Mouse (Mus musculus) spleen, adult 2 months (tissue): ENCODE results near the gene Chst11. TPM values are rescaled to one million over a fixed set of nuclear protein-coding genes. Genes with fewer than 3 reads are reported as not detected.

Experiments
- DNase-seq, 2 experiments: peaks; one replicate each; pipeline versions ENCODE4 v3.0.0 to v3.0.0-alpha.2; 2012 to 2021; ENCODE audit warnings: low spot score in 2 of 2, low read depth in 1 of 2
- H3K27ac ChIP-seq: fragments of 200-500 bp; 2 replicates; pipeline ENCODE4 v1.5.1; 2012; ENCODE audit warnings: low read length, inconsistent platforms; ENCODE audit not compliant: insufficient read depth
- H3K27me3 ChIP-seq: fragments of 200-500 bp; 2 replicates; pipeline ENCODE4 v1.6.1; 2012; ENCODE audit warnings: mild to moderate bottlenecking, moderate library complexity, low read length, inconsistent platforms; ENCODE audit not compliant: control insufficient read depth, insufficient read depth
- H3K36me3 ChIP-seq: fragments of 200-500 bp; 2 replicates; pipeline ENCODE4 v1.6.1; 2012; ENCODE audit warnings: mild to moderate bottlenecking, low read length, inconsistent platforms; ENCODE audit not compliant: control insufficient read depth, insufficient read depth
- H3K4me1 ChIP-seq: fragments of 200-500 bp; 2 replicates; pipeline ENCODE4 v1.6.1; 2011; ENCODE audit warnings: inconsistent platforms; ENCODE audit not compliant: control insufficient read depth, insufficient read depth, insufficient read length
- H3K4me3 ChIP-seq: fragments of 200-500 bp; 2 replicates; pipeline ENCODE4 v1.5.1; 2011; ENCODE audit warnings: mild to moderate bottlenecking, inconsistent platforms; ENCODE audit not compliant: insufficient read depth, insufficient read length; ENCODE audit errors: extremely low read depth
- CTCF ChIP-seq: fragments of 200-500 bp; IDR thresholded peaks from 2 replicates; pipeline ENCODE4 v1.5.1; 2011; ENCODE audit warnings: mild to moderate bottlenecking, inconsistent platforms; ENCODE audit not compliant: insufficient read depth, insufficient read length, insufficient replicate concordance; ENCODE audit errors: extremely low read depth
- POLR2A ChIP-seq: fragments of 200-500 bp; IDR thresholded peaks from 2 replicates; pipeline ENCODE4 v1.6.1; 2011; ENCODE audit warnings: low read depth, low read length, inconsistent platforms
- WGBS: fragments of 180-500 bp; shearing (Covaris S2); methylation state at CpG from one replicate; pipeline ENCODE4 v1.1.7; 2018; 5-methylcytosine and 5-hydroxymethylcytosine counted together
- polyA plus RNA-seq: library from polyadenylated mRNA; depleted of rRNA; stranded (reverse); fragments of >200 nt; gene quantifications from 2 replicates; pipeline ENCODE4 v1.2.3, GENCODE M21; 2012

The Chst11 gene
- polyA plus RNA-seq, 1 experiment: 9.2 TPM

DNA sequence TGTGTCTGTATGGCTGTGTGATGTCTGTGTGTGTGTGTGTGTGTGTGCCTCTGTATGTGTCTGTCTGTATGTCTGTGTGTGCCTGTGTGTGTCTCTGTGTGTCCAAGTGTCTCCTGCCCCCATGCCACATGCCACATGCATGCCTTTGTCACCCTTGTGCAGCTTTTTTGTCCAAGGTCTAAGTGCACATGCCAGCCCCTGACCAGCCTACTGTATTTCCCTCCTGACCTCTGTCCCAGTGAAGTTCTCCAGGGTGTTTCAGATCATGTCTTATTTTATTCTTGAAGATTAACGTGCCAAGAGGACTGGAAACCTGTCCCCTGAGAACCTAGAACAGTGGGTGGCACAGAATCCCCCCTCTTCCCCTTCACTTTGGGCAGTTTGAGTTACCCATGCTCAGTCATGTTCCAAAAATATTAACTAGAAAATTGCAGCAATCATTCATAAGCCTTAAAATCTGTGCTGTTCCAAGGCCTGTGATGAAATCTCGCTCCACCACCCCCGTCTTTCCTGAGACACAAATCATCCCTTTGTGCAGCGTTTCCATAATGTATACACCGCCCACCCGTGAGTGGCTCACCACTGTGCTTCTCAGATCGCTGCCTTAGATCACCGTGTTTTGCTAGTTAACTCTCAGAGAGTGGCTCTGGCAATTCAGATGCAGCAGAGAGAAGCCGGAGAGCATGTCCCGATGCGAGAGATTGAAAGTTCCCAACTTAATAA is 180.4 kb downstream of the Chst11 start:
- Histone ChIP-seq H3K27ac (no peak overlapping the region), H3K4me3 (no peak overlapping the region), H3K36me3 (no peaks in the 10 kb centered on the region), H3K27me3 (no peaks in the 10 kb centered on the region), H3K4me1 (peaks cover 9% of the 10 kb centered on the region)
- no peak for TF ChIP-seq CTCF
- TF ChIP-seq POLR2A: no peak
- 88% methylated on average over 11 of the region's 11 CpGs for WGBS
- no peak for DNase-seq

DNA sequence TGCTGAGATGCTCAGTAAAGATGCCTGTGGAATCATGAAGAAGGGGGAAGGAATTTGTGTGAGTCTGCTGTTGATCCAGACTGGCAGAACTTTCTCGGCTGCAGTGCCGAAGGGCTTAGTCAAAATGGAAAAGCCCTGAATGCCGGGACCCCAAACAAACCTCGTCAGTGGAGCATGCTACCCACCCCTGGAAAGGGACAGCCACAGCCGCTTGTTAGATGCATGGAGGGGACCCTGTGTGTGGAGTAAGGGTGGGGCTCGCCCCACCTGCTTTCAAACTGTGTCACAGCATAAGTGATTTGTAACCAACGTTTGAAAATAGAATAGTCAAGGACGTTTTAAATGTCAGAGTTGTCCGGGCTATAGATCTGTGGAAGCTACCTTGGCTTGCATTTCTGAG is 181.0 kb downstream of the Chst11 start:
- no peak overlapping the region for H3K27ac ChIP-seq
- H3K4me3 ChIP-seq: no peak overlapping the region
- H3K36me3 ChIP-seq: no peaks in the 10 kb centered on the region
- no peaks in the 10 kb centered on the region for H3K27me3 ChIP-seq
- H3K4me1 ChIP-seq: peaks cover 7% of the 10 kb centered on the region
- 80% methylated on average over 9 of the region's 9 CpGs for WGBS
- DNase-seq: no peak
- TF ChIP-seq CTCF: no peak
- no peak for TF ChIP-seq POLR2A

DNA sequence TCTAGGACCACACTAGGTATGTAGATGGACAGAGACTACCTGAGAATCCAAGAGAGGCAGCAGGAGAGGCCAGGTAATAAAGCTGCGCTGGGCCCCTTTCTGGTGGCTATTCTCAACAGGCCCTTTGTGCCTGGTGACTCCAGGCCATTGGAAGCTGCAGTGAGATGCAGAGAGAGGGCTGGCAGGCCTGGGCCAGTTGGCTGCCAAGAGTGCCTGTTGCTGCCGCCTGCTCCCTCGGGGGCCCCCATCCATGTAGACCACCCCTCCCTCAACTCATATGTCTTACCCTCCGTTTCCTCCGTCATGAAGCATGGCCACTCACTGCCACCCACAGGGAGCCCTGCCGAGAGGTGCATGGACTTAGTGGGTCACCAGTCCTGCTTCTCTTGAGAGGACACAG is 182.2 kb downstream of the Chst11 start:
- Histone ChIP-seq H3K27me3 (no peaks in the 10 kb centered on the region), H3K4me1 (peaks cover 6% of the 10 kb centered on the region), H3K36me3 (no peaks in the 10 kb centered on the region), H3K4me3 (no peak overlapping the region), H3K27ac (no peak overlapping the region)
- WGBS: 90% methylated on average over 6 of the region's 6 CpGs
- no peak for DNase-seq
- TF ChIP-seq CTCF (no peak), POLR2A (no peak)

DNA sequence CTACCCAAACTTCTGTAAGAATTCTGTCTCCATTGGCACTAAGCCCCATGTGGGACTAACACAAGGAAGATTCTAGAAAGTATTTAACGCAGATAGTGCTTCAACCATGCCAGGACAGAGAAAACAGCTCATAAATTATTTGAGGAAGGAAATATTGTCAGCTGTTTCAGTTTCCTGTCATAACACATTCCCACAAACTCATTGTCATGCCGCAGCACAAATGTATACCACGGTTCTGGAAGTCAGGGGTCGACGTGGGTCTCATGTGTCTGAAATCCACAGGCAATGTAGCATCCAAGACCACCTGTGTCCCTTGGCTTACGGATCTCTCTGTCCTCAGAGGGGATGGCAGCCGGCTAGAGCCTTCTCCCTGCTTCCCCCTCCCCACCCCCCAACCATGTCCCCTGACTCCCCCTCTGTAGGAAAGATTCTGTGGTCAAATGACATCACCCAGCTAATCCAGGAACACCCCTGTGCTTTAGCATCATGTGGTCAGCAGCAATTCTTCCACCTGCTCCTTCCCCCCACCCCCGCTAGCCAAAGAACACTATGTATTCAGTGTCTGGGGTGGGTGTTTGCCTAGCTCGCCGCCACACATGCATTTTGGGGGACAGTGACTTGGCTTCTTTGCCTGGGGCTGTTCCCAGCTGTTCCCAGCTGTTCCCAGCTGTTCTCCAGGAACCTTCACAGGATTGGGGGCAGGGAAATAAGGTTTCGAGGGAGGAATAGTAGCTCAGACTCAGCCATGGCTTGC is 183.2 kb downstream of the Chst11 start:
- DNase-seq: no peak
- 31% methylated on average over 11 of the region's 11 CpGs for WGBS
- H3K4me3 ChIP-seq: no peak overlapping the region
- TF ChIP-seq CTCF (no peak), POLR2A (no peak)
- peaks cover 6% of the 10 kb centered on the region for H3K4me1 ChIP-seq
- H3K27me3 ChIP-seq: no peaks in the 10 kb centered on the region
- no peaks in the 10 kb centered on the region for H3K36me3 ChIP-seq
- H3K27ac ChIP-seq: no peak overlapping the region

DNA sequence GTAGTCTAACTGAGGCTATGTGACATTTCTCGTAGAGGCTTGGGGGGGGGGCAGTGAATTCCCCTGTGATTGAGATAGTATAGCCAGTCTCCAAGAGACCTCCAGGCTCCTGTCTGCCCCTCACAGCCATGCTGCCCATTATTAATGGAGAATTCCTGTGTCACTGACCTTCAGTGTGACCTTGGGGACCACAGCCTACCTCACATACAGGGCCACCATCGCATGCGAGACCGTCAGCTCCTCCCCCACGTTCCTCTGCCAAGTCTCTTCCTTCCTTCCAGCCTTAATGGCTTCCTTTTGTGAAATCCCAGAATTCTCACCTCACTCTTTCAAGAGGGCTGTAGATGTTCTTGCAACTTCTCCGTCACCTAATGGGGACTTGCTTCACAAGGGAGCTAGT is 184.3 kb downstream of the Chst11 start:
- Histone ChIP-seq H3K27me3 (no peaks in the 10 kb centered on the region), H3K36me3 (no peaks in the 10 kb centered on the region), H3K4me3 (no peak overlapping the region), H3K27ac (no peak overlapping the region), H3K4me1 (peaks cover 6% of the 10 kb centered on the region)
- 92% methylated on average over 6 of the region's 6 CpGs for WGBS
- TF ChIP-seq POLR2A: no peak
- no peak for TF ChIP-seq CTCF
- DNase-seq: no peak

DNA sequence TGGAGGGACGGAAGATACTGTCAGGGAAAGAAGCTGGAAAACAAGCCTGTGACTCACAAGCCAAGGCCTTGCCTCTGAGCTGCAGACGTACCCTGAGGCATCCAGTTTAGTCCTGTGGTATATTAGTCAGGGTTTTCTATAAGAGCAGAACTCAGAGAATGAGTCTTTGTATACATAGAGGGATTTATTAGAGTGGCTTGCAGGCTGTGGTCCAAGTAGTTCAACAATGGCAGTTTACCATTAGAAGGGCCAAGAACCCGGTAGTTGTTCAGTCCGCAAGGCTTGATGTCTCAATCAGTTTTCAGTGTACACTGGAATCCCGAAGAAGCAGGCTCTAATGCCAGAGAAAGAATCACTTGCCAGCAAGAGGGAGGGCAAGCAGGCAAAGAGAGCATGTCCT is 192.9 kb downstream of the Chst11 start:
- TF ChIP-seq CTCF (no peak), POLR2A (no peak)
- Histone ChIP-seq H3K4me3 (no peak overlapping the region), H3K27ac (no peak overlapping the region), H3K4me1 (peaks cover 6% of the 10 kb centered on the region; the same call in 1 of the 2 replicates), H3K27me3 (no peaks in the 10 kb centered on the region), H3K36me3 (no peaks in the 10 kb centered on the region)
- DNase-seq: no peak
- 92% methylated on average over 5 of the region's 5 CpGs for WGBS

DNA sequence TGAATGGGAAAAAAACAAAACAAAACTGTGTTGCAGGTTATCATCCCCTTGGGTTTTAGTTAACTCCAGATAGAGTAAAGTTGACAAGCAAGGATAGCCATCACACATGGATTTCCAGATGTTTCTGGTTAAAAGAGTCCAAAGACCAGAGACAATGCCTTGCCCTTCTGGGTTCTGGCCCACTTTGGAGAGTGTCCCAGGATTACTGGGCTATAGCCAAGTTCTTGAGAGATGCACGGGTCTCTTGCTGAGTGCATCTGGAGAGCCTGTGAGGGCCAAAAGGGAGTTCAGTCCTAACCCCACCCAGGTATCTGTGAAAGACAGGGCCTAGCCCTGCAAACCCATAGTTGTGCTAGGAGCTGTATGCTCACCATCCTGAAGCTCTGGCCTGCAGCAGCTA is 193.4 kb downstream of the Chst11 start:
- H3K27ac ChIP-seq: no peak overlapping the region
- 94% methylated on average over 1 of the region's 1 CpGs for WGBS
- TF ChIP-seq POLR2A (no peak), CTCF (no peak)
- peaks cover 9% of the 10 kb centered on the region; the same call in 1 of the 2 replicates for H3K4me1 ChIP-seq
- no peaks in the 10 kb centered on the region for H3K36me3 ChIP-seq
- H3K4me3 ChIP-seq: no peak overlapping the region
- DNase-seq: no peak
- no peaks in the 10 kb centered on the region for H3K27me3 ChIP-seq
